Mouse (Mus musculus) layer of hippocampus, adult 11-12 months (tissue): ENCODE measurements at regions not wholly inside any gene's neighbourhood (a gene's known extent, or its start where the extent isn't known, plus 50 kb on each side); places are given as distances from the start of the nearest gene placed in this dataset.
A peak's percentile ranks its signal among the peaks of the same experiment; 100 is the strongest.
"Not testable (repeated sequence)": the region's sequence is repeated elsewhere in the genome, so short reads cannot be mapped to it uniquely, and the experiment has no call there.

ENCODE experiments used
- DNase-seq: peaks from one replicate; pipeline ENCODE4 v3.0.0; 2022; ENCODE audit warnings: low spot score

DNA sequence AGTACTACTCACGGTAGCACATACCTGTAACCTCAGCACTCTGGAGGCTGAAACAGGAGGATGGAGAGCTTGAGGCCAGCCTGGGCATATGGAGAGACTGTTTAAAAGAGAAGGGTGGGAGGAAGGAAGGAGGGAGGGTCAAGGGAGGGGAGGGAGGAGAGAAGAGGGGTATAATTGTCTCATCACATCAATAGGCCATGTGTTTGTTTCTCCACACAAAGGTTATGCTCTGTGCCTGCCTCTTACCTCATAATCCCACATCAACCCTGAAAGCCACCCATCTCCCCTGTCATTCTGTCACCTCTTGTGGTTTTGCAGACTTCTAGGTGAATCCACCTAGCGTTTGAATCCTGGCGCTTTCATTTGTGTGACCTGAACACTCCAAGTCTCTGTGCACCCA lies 210.3 kb downstream of the Trim29 start:
- DNase-seq, result no peak

DNA sequence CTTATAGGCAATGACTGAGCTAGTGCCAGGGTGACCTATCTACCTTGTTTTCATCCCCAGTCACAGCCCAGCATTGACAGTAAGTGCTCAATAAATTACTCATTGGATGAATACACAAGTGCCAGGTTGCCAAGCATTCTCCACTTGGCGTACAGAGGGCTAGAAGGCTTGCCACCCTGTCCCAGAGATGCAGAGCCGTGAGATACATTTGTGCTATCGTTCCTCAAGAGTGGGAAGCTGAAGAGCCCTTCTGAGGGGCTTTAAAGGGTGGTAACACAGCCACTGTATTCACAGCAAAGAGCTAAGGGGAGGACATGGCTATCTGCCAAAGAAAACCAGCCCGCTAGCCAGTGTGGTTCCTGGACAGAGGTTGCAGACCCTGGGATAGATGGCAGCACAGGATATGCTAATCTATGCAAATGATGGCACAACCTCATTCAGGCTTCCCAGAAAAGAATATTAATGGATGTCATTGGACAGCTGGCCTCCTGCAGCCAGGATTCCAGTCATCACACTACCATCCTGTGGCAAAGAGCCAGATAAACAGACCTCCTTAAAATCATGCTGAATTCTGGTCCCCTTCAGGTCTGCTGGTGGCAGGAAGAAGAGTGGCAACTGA lies 214.4 kb downstream of the Trim29 start:
- DNase-seq, result no peak

DNA sequence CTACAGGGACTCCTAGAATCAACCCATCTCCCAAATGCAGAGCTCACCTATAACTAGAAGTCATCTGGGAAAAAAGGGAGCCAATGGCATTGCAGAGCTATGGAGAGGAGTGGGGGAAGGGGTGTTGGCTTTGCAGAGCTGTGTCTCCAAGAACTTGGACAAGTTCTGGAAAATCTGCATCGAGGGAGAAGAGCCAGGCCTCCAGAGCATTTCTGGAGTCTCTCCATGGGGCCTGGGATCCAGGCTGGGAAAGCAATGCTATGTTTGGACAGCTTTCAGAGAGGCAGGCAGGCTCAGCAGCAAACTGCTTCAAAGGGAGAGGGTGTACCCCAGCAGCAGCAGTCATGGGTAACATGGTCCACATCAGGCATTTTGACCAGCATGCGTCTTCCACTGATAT lies 211.6 kb upstream of the Nectin1 start:
- DNase-seq, result no peak

DNA sequence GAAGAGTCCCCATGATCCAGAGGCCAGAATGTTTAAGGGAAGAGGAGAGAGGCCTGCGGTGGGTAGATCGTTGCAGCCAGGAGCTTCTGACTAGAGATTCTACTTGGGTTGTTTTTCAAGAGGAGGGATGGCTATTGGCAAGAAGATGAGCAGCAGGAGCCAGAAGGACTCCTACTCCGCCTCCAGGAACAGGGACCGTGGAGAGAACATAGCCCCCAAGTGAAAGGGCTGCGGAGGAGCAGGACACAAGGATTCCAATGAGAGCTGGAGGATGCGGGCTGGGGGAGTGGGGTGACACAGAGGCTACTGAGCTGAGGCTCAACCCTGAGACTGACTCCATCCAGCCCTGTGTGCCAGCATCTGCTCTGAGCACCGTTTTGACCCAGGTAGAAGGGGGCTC lies 207.8 kb upstream of the Nectin1 start:
- DNase-seq, result peak; percentile 21

DNA sequence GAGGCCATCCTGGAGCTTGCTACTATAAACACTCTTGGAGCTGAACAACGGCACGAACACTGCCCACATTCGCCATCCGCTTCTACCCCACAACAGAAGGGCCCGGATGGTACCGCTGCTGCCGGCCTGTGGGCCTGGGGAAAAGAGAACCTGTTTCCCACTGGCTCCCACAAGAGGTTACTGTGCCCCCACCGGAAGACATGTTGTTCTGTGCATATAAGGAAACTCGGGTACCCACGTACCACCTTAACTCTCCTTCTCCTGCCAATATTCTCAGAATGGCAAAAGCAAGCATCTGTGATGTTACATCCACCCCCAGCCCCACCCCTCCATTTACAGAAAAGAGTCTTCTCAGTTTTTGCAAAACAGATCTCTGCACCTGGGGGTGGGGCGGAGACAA lies 206.7 kb upstream of the Nectin1 start:
- peak; percentile 65 for DNase-seq

DNA sequence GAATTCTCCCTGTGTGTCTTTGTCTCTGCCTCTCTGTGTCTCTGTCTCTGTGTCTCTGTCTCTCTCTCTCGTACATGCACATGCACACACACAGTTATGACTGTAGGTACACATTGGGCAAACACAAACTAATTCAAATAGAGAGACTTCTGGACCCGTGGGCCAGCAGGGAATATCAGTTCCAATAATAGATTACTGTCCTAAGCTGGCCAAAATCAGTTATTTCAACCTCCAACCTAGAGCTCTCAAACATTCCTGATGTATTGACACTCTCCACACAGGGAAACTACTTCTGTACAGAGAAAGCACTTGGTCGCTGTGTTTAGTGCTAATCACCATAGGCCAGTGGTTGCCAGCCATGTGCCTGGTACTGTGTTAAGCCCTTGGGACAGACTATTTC lies 203.7 kb upstream of the Nectin1 start:
- DNase-seq, result no peak

DNA sequence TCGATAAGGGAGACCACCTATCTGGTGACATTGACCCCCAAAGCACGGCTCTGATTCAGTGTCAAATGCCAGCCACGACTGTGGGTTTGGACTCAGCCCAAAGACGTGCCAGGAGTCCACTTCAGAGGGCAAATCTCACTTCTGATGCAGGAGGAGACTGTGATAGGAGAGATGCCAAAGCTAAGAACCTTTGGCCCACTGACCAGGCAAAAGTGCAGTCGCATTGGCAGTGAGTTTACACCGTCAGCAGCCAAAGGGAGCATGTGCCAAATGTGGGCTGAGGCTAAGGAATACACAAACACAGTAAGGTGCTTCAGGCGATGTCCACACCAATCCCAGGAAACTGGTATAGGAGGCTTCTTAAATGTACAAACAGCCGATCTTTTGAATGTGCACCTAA lies 202.6 kb upstream of the Nectin1 start:
- DNase-seq, result no peak

DNA sequence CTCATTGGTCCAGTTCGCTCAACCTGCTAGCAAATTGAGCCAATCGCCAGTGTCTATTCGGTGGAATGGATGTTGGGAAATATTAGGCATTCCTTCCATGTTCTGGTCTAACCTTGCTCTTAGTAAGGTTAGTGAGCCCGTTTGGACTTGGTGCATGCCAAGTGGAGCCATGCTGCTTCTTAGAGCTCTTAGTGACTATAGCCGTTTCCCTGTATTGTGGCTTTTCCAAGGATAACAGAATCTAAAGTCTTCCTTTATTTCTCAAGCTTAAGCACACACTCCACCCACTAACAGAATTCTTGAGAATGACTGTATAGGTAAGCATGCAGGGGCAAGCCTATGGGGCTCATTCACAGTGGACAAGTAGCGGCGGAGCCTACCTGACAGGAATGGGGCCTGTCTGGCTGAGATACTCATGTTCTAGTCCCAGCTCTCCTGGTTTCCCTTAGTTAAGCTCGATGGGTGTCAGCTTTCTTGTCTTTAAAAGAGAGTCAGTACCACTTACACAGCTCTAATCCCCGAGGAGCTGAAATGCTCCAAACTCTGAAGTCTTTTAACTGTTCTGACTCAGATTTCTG lies 201.6 kb upstream of the Nectin1 start:
- DNase-seq, result no peak

DNA sequence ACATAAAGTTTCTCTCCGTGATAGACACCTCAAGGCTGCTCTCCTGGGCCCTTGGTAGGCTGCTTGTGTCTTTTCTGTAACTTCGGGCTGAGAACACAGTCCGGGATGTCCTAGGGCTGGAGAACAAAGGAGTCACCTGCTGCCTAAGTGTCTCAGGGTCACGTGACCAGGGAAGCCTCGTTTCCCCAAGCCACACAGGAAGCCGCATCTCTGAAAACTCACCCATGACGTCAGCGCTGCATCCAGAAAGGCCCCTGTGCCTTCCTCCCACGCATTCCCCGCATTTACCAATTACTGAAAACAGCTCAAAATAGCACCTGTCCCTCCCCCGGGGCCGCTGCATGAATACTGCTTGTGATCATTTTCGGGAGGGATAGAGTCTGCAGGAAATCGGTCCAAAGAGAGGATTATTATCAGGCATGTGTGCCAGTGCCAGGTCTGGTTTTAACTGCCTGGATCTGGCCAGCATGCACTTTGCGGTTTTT lies 198.7 kb upstream of the Nectin1 start:
- DNase-seq, result peak; percentile 75

DNA sequence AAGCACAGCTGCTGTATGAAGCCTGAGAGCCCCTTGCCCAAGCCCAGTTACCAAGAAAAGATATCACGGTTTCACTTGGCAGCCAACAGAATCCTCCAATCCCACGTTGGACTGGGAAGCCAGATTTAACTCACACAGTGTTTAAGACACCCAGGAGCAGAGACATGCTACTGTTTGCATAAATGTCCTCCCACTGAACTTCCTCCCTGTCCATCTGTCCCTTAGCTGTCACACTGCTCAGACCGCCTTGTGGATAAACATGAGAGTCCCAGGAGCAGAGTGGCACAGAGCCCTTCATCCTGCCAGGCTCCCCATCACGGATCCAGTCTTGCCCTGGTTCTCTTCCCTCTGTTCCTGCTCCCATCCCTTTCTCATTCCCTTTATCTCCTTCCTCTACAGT lies 194.9 kb upstream of the Nectin1 start:
- DNase-seq, result no peak

DNA sequence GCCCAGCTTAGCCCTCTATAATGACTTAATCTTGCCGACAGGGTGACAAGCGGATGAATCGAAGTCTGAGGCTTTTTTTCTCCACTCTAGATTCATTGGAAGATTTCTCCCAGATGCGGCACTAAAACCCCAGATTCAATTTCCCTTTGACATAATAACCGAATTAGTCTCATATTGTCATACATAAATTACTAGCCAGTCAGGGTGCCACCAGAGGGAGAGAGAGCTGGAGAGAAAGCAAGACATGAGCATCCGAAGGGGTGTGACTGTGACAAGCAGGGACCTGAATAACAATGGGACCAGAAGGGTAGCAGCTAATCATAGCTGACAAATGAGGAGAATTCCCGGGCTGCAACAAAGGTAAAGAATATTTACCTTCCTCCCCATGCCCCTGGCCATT lies 194.5 kb upstream of the Nectin1 start:
- DNase-seq, result no peak

DNA sequence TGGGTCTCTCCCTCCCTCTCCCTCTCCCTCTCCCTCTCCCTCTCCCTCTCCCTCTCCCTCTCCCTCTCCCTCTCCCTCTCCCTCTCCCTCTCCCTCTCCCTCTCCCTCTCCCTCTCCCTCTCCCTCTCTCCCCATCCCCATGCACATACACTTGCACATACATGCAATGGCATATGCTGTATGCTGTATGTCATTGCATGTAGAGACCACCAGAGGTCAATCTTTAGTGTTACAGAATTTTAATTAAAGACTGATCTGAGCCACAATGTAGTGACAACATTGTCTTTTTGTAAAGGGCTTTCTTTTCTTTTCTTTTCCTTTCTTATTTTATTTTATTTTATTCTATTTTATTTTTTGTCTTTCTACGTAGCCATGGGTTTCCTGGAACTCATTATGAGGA lies 191.0 kb upstream of the Nectin1 start:
- DNase-seq, result not testable (repeated sequence)

DNA sequence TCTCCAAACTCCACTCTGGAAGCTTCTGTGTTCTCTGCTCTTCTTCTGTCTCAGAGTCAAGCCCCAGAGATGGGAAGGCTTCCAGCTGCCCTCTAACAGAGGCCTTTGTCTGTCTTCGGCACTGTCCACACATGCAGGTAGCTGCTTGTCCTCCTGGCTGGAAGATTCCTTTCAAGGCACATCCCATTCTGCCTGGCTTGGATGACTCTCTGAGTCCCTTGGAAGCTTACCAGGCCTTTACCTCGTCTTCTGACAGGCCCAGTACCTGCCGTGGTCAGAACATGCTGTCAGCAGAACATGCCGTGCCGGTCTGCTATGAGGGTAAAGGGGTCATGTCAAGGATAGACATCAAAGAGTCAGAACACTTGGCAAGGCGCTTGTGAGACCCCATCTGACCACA lies 181.8 kb upstream of the Nectin1 start:
- no peak for DNase-seq

DNA sequence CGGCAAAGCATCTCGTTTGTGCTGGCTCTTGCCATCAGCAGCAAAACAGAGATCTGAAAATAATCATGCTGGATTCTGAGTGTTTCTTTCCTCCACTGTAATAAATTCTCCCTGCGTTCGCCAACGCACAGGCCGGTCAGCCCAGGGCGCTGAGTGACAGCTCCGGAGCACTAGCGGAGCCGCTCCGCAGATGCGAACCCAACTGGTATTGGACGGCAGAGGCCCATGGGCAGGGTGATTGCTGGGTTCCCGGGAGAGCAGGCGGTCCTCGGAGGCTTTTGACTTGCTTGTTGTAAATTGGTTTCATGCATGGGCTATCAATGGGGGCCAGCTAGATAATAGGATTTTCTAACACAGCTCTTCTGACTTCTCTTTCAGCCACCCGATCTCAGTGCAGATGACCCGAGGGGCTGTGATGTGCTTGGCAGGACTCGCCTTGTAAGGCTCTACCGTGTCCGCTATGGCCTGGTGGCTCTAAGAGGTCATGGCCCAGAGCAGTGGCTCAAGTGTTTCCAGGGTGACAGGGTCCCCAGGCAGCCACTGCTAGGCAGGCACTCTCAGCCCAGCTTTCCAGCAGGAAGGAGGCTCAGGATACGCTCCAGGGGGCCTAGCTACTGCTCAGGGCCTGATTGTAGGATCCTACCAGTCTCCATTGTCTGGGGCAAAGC lies 179.4 kb upstream of the Nectin1 start:
- DNase-seq, result no peak

DNA sequence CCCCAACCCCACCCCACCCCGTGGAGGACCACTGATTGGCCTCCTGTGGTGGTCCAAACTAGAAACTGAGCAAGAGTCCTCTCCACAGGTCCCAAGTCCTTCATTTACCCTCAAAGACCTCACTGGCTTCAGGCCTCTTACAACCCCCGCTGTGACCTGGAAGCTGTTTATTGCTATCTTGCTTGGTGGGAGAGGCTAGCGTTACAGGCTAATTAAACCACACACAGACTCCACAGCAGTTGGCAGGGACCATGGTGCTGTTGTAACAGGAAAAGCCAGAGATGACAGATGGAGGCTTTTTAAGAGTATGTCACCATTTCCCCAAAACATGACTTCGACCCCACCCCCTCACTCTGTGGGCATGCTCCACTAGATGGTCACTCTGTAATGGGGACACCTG lies 174.9 kb upstream of the Nectin1 start:
- no peak for DNase-seq

DNA sequence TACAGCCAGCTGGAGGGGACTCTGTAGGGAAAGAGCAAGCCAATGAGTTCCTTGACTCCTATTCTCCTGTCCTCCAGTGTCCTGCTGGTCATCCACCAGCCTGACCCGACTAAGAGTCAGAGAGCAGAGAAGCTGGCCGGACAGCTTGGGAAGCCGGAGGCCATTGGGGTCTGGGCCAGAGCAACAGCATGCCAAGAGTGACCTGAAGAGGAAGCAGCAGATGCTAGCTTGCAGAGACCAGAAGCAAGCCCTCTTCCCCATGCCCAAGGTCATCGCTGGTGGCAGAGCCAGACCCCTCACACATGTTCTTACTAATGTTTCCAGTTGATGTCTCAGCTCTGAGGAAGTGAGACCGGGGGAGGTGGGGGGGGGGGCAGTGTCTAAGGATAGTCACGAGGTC lies 172.7 kb upstream of the Nectin1 start:
- DNase-seq, result peak; percentile 37

DNA sequence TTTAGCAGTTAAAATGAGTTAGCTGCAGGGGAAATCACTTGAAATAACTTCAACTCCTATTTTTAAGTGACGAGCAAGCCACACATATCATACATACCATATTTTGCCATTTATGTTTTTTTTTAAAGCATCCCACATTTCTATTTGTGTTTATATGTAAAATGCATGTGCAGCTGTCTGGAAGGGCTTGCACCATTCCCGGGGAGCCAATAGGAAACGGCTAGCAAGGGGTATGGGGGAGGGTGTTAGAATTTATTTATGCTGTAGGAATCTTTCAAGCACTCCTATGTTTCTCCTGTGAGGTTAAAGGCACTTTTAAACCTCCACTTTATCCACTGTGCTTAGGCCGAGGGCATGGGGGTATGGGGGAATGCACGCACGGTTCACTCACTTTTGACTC lies 168.1 kb upstream of the Nectin1 start:
- DNase-seq, result no peak

DNA sequence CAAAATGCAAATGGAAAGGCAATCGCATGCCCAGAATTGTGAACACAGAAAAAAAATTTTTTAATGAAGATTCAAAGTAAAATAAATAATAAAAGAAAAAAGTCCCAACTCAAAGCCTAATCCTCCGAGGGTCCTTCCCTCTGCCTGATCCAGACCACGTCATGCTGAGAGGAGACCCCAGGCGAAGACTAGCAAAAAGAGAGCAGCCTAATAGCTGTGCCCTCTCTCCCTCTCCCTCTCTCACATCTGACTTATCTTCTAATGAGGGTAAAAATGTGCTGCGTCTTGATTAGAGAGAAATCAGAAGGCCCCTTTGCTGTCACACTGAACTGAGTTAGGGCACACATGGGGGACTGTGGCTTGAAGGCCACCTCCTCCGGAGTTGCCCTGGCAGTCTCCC lies 163.1 kb upstream of the Nectin1 start:
- no peak for DNase-seq

DNA sequence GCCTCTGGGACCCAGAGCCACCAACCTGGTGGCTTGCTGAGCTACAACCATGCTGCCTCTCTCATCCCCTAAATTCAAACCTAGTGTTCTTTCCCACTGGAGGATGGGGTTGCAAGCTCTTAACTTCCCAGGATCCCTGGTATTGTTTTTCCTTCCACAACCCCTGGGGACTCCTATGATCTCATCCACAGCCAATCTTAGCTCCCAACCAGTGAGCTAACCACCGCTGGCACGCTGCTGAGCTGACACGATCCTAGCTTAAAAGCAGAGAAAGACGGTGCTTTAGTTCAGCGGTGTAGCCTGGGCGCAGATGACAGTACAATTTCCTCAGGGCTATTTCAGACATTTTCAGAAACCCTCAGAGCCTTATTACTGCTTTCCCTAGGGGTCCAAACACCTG lies 158.2 kb upstream of the Nectin1 start:
- no peak for DNase-seq

DNA sequence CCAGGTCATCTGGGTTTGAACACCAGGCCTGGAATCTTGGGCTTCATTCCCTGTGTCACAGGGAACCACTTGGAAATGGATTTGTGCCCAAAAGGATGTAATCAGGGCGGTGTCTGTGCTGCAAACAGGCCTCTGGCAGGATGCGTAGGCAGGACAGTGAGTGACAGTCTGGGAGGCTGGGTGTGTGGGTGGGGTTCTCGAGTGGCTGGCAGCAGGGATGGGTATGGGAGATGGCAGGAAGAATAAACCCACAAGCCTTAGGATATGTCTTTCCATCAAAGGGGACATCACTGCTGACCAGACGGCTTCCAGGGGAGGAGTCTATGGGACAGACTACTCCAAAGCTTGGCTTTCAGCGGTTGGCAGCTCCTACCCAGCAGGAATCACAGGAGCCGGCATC lies 150.5 kb upstream of the Nectin1 start:
- DNase-seq, result peak; percentile 76

DNA sequence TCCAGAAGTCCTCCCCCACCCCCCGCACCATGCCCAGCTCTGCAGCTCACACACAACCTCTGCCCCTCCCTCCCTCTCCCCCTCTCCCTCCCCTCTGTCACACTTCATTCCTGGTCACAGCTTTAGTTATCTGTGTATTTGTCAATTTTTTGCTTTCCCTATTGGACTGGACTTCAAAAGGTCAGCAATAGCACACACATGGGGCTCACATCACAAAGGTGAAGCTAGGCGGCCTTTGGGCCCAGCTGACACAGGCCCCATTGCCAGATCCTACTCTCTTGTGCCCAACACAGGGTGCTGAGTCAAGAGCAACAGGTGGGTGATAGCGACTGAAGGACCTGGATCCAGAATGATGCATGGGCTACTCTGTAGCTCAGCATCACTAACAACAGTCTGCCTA lies 149.0 kb upstream of the Nectin1 start:
- DNase-seq, result no peak

DNA sequence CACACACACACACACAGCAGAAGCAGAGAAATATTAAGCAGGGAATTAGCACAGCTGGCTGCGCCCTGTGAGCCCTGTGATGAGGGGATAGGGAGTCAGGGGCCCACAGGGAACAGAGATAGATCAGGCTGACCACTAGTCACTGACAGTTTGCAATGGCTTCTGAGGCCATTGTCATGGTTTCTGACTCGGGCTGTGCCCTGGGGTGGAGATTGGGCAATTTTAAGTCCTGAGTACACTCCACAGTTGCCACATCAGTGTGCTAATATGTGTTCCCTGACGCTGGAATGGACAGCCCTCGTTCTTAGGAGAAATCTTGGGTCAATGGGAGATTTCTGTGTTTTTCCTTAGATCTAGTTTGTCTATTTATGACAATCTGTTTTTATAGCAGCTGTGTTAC lies 148.3 kb upstream of the Nectin1 start:
- DNase-seq, result no peak

DNA sequence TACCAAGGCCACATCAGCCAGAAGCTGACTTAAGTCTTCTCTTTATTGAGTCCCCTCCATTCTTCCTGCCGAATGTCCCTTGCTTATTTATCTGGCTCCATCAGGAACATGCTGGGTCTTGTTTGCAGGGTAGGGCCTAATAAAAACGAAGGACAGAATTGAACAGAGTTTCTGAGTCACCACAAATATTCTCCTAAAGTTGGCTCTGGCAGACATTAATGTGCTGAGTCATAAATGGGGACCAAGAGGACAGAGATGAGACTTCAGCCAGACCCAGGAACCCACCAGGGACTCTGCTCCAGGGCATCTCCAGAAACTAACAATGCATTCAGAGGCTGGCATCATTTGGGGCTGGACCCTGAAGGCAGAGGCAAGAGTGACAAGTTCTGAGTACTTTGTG lies 143.4 kb upstream of the Nectin1 start:
- DNase-seq, result no peak

DNA sequence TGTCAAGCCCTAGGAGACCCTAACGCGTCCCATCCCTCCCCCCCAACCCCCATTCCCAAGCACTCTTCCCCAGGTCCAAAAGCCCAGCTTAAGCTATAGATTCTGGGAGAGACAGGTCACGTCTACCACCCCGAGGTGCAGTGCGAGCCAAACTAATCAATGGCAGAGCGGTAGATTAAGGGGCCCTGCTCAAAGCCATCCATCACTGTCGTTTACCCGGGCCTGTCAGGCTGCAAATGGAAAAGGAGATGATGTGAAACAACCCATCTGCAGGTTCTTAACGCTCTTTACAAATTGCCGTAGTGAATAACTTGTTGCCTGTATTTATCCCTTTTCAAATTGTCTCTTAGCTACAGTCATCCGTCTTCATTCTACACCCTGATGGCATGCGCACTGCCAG lies 126.2 kb upstream of the Nectin1 start:
- no peak for DNase-seq
